Mouse (Mus musculus) adrenal gland (tissue): Measurements from ENCODE around the gene Bak1.

Experiments used
- intact Hi-C: fragments of 180-260 bp; cut with DNase I; formaldehyde crosslinking; loops from one replicate; pipeline ENCODE4 v1.15.1; 2025
- long read RNA-seq, 2 experiments: library from polyadenylated mRNA; unstranded; transcript quantifications; one replicate each; pipeline ENCODE4 v2.0.0; 2020; ENCODE audit warnings: borderline replicate concordance in 1 of 2; ENCODE audit not compliant: insufficient replicate concordance in 1 of 2

Bak1 gene
- long read RNA-seq, experiment 1, partial matches to known transcripts, result 1 of 2 reads
- long read RNA-seq, experiment 1, other reads (novel, unspliced or antisense), result 1 of 2 reads
- long read RNA-seq, experiment 2, partial matches to known transcripts, result 0 of 1 reads
- long read RNA-seq, experiment 2, other reads (novel, unspliced or antisense), result 0 of 1 reads

GRCm38 (mm10) chr17:27028909-27029308 lies at the start of gene Bak1:
TSS of gene Bak1 (minus strand) at chr17:27029009.
- intact Hi-C loops, result loop anchor here (5.0 kb wide), 1 partner anchor 92 kb away; the partner anchor contains the start of gene Cuta

- intact Hi-C loops, result loop anchor here (5.0 kb wide), 2 partner anchors 36 to 39 kb away; no protein-coding TSS in a partner anchor
Observed at GRCm38 (mm10) chr17:27078499-27078898, 49.7 kb upstream of the Bak1 start.

DNA sequence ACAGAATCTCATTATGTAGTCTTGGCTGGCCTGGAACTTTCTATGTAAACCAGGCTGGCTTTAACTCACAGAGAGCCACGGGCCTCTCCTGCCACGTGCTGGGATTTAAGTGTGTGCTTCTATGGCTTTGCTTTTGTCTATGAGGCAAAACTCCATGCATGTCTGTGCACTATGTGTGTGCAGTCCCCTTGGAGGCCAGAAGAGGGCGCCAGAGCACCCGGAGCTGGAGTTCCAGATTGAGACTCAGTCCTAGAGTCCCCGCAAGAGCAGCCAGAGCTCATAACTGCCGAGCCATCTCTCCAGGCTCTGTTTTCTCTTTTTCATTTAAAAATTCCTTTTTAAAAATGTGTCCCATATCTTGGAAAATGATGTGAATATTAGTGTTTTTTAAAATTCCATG lies 49.1 kb upstream of the Bak1 start:
- intact Hi-C loops, result loop anchor here (5.0 kb wide), 2 partner anchors 36 to 39 kb away; no protein-coding TSS in a partner anchor

DNA sequence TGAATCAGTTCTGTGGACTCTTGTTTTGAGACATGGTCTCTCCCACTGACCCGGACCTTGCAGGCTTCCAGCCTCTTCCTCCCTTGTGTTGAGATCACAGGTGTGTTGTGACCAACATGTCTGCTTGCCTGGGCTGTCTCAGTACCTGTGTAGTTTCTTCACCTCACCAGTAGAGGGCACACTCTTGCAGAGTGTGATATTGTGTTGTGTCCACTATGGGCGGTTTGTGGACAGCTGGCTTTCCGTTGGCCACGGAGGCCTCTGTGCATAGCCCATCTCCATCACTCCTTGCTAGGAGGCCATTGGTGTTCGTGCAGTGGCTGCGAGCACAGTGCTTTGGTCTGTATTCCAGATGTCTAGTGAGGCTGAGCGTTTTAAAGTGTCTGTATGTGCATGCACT lies 48.3 kb upstream of the Bak1 start:
- intact Hi-C loops, result loop anchor here (5.0 kb wide), 2 partner anchors 35 to 40 kb away; no protein-coding TSS in a partner anchor

DNA sequence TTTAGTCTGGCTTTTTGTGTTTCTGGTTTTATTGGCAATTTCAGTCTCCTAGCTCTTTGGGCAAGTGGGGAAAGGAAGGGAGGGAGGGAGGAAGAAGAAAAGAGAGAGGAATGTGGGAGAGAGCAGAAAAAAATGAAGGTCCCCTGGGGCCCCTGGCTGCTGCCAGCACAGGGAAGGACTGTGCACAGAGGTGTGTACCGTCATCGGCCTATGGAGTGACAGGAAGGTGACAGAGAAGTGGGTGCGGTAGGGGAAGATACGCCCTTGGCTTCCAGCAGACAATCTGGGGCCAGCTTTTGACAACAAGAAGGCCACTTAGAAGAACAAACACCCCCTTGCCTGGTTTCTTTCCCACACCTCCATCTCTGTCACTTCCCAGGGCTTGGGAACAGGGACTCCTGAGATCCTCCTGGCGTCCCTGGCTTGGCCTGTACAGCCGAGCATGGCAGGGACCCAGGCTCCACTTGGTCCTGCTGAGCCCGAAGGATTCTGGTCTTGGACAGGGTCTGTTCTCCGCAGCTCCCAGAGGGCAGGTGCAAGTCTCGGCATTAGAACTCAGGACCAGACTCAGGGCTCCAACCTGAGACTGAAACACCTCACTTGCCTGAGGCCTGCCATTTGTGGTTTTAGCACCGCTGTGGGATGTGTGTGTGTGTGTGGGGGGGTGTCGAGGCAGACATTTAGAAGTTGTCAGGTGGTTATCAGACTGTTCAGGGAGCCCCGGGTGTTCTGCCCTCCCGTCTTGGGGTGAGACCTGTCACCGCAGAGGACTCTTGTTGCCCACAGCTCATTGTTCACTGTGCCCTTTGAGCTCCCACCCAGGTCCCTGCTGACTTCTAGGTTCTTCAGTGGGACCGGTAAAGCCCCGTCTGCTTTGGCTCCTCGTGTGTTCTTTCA lies 46.3 kb upstream of the Bak1 start:
- intact Hi-C loops, result loop anchor here (5.0 kb wide), 2 partner anchors 33 to 42 kb away; no protein-coding TSS in a partner anchor

- intact Hi-C loops, result no loop called here
Observed at GRCm38 (mm10) chr17:27074236-27074635, 45.4 kb upstream of the Bak1 start.

DNA sequence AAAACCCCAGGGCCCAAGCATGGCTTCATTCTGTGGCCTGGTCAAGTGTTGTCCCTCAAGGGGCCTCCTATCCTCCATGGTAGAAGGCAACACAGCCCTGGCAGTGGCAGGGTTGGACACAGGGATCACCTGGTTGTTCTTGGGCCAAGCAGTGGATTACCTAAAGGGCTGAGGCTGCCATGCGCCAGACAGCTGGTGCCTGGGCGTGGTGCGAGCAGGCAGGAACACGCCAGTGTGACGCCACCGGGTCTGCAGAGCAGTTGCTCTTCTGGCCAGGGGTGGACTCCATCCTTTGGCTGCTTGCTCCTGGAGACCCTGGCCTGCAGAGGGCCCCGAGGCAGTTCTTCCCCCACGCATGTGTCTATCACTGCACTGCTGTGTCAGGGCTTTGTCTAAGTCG lies 45.0 kb upstream of the Bak1 start:
- intact Hi-C loops, result no loop called here

- intact Hi-C loops, result no loop called here
Observed at GRCm38 (mm10) chr17:27073126-27073525, 44.3 kb upstream of the Bak1 start.

GRCm38 (mm10) chr17:27072363-27072762 lies 43.6 kb upstream of the Bak1 start:
- intact Hi-C loops, result no loop called here

- intact Hi-C loops, result no loop called here
Observed at GRCm38 (mm10) chr17:27071630-27072029, 42.8 kb upstream of the Bak1 start.

DNA sequence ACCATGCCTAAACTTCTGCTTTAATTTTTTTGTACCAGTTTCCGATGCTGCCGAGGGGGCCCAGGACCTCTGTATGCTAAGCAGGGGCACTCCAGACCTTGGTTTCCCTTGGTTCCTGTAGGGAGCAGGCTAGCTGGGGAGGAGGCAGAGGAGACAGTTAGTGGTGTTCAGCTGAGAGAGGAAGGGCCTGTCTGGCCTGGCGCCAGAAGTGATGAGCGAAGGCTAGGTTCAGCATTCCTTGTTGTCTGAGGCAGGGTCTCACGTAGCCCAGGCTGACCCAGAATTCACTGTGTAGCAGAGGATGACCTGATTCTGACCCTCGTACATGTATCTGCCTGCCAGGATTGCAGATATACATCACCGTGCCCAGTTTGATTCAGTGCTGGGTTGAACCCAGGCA lies 42.1 kb upstream of the Bak1 start:
- intact Hi-C loops, result no loop called here

DNA sequence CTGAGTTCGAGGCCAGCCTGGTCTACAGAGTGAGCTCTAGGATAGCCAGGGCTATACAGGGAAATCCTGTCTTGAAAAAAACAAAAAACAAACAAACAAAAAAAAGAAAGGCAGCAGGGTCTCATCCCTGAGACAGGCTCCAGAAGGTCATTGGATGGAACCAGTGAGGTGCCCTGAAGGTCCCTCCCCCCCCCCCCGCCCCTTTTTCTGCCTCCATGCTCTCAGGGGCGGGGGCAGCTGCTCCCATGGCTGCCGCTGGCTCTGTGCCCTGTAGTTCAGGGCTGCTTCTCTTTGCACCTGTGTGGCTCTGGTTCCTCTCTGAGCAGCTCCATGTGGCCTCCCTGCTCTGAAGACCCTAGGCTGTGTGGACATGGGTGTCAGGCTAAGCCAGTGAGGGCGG lies 40.3 kb upstream of the Bak1 start:
- intact Hi-C loops, result no loop called here

DNA sequence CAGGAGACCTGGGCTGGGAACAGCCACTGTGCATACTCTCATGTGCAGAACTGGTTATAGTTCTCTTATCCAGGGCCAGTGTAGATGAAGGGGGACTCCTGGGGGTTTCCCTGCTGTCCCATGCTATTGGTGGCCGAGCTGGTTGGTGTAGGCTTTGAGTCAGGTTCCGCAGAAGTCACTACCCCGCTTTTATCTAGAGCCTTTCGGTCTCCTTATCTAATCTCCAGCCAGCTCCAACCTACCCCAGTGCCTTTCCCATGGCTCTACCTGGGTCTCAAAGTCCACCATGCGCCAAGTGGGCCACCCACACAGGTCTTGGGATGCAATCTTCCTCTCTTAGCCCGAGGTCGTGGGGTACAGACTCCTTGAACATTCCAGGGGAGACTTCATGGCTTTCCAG lies 37.3 kb upstream of the Bak1 start:
- intact Hi-C loops, result no loop called here

DNA sequence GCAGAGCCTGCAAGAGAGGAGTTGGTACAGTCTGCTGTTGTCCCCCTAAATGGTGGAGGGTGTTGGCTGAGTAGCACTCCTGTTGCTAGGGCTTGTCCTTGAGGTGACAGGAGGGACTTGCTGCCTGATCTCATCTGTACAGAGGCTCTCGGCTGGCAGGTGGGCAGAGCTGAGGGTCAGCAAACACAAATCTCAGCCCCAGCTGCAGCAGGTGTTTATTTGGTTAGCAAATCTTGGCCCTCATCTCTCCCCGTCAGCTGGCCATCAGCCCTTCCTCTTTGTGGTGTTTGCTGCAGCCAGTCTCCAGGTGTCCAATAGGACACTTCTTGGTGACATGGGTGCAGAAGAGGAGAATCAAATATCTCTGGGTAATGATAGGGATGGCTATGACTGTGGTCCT lies 35.4 kb upstream of the Bak1 start:
- intact Hi-C loops, result no loop called here

DNA sequence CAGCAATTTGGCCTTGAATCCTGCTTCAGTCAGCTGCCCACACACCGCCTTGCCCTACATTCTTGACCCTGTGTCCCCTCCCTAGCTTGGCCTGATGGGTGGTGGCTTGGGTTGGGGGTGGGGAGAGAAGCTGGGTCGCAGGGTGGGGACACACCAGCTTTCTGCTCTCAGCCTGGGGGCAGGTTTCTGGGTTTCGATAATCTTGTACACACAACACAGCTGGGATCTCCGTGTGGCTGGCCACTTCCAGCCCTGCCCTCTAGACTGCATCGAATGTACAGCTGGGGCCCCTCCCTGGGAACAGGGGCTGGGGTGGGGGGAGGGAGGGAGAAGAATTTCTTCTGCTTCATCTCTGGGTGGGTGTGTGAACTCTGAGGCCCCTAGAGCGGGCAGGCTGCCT lies 34.9 kb upstream of the Bak1 start:
- intact Hi-C loops, result no loop called here

- intact Hi-C loops, result no loop called here
Observed at GRCm38 (mm10) chr17:27062684-27063083, 33.9 kb upstream of the Bak1 start.

DNA sequence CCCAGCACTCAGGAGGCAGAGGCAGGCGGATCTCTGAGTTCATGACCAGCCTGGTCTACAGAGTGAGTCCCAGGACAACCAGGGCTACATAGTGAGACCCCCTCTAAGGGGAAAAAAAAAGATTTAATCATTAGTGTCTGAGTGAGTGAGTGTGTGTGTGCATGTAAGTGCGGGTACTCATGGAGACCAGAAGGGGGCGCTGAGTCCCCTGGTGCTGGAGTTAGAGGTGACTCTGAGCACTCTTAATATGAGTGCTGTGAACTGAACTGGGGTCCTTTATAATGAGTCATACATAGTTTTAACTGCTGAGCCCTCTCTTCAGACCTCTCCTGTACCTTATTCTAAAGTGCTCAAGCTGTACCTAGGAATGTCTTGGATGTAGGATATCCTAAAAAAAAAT lies 32.9 kb upstream of the Bak1 start:
- intact Hi-C loops, result no loop called here

- intact Hi-C loops, result no loop called here
Observed at GRCm38 (mm10) chr17:27060698-27061097, 31.9 kb upstream of the Bak1 start.

DNA sequence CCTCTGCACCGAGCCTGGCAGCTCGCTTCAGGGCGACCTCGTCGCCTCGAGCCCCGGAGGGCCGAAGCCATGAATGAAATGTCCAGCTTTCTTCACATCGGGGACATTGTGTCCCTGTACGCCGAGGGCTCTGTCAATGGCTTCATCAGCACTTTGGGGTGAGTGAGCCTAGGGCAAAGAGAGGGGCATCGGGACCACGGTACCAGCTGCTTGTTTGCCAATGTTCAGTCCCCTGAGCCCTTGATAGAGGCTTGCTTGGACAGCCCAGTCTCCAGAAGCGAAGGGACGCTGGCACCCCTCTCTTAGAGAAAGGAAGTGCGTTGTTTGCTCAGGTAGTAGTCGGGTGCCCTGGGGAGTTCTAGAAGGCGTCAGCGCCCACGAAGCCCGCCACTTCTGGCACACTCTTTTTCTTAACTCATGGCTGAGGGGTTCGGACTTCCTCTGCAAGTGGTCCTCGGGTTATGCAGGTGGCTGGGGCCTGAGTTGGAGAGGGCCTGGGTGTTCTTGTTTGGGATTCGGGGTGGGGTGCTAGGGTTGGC lies 28.8 kb upstream of the Bak1 start:
- intact Hi-C loops, result no loop called here

DNA sequence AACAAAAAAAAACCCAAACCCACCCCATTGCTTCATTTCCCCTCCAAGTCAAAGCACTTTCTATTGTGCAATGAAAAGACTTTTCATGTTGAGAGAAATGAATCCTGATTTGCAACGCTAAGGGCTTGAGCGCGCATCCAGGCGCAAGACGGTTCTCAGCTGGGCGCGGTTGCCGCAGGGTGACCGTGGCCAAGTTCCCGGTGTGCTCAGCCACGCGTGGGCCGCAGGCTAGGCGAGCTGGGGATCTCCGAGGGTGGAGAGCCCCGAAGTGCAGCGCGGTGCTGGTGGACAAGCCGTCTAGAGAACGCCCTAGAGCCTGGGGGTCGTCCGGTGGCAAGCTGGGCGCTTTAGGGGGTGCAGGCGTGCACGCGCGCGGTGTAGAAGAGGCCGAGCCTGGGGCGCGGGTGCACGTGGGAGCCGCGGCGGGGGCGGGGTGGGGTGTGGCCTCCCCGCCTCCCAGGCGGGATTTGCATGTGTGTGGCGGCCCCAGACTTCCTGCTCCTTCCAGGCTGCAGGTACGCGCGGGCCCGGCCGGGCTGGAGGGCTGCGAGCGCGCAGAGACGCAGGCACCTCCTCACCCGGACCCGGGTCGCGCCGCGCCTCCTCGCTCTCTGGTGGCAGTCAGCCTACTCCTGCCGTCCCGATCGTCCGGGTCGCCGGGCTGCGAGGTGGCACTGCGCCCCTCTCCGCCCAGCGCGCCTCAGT lies 28.2 kb upstream of the Bak1 start, which contains the start of gene Itpr3:
Gene Itpr3, plus strand, starts transcription at position 493 of the 705 bp plus-strand sequence.
- intact Hi-C loops, result no loop called here

DNA sequence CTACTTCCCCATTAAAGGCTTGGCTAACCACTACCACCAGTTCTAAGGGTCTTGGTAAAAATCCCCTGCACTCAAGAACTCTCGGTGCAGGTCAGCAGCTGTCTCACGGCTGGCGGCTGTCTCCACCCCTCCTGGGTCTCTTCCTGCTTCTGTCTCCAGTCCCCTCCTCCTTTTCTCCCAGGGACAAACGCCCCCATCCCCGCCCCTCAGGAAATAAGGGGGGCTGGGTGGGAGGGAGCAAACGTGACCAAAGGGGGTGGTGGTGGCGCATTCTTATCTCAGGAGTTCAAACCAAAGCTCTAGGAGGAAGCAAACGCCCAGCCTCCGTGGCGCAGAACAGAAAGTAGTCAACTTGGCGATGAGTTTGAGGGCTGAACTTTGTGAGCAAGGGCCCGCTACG lies 27.4 kb upstream of the Bak1 start:
- intact Hi-C loops, result no loop called here

- intact Hi-C loops, result no loop called here
Observed at GRCm38 (mm10) chr17:27051514-27051913, 22.7 kb upstream of the Bak1 start.
